Mouse (Mus musculus) brain, adult 2 months (tissue): ENCODE measurements around the gene Gm1113.

ENCODE experiments used
- DNase-seq: peaks from one replicate; pipeline ENCODE4 v3.0.0; 2011; ENCODE audit warnings: low read depth, low spot score

The Gm1113 gene

DNA sequence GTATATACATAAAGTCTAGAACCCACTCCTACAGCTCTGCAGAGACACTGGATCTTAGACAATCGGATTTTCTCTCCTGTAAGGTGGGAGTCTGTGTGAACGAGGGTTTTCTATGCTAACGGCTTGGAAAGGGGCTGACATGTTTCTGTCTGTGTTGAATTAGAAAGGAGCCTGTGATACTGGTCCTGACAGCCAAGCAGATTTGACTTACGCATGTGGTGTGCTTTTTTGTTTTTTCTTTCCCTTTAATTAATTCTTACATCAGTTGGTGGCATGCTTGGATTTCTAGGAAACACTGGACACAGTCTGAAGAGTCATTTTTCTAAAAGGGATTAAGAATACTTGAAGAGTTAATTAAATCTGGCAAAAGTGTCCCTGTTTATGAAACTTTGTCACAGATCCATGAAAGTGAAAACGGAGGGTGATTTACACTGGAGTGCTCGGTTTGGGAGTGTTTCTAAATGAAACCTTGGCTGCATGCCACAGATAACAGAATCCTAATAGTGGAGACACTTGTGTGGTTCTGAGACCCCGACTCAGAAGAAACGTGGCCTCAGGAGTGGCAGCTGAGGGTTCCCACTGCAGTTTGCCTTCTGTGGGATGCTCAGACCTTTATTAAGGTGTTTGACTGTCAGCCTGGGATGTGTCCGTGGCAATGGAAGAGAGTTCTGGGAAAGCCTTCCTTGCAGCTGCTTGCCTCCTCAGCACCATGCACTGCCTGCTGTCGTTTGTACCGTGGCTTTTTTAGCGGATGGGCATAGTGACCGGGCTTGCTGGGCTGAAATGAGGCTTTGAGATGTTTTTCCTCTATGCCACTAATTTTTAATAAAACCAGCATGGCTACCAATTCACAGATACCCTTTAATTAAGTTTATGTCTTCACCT is 35.8 kb downstream of the Gm1113 start:
- no peak for DNase-seq

GRCm38 (mm10) chr9:35479456-35479855 is 38.6 kb downstream of the Gm1113 start:
- DNase-seq, result peak; percentile 86

GRCm38 (mm10) chr9:35475394-35475793 is 42.7 kb downstream of the Gm1113 start:
- no peak for DNase-seq

GRCm38 (mm10) chr9:35474104-35474724 is 43.9 kb downstream of the Gm1113 start:
- peak; percentile 35 for DNase-seq

DNA sequence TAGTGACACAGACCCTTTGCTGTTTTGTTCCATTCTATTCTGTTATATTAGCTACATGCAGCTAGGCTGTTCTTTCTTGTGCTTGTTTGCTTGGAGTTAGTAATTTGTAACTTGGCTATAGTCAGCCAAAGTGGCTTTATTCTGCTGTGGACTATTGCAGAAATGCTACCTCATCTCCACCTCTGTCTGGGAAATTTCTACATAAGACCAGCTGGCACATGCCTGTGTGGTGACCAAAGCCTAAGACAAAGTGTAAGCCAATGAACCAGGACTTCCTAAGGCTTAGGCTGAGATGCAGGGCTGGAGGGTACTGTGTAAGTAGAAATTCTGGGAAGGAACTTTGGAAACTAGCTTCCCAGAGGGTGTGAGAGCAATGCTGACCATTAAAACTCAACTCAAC is 49.2 kb downstream of the Gm1113 start:
- no peak for DNase-seq

DNA sequence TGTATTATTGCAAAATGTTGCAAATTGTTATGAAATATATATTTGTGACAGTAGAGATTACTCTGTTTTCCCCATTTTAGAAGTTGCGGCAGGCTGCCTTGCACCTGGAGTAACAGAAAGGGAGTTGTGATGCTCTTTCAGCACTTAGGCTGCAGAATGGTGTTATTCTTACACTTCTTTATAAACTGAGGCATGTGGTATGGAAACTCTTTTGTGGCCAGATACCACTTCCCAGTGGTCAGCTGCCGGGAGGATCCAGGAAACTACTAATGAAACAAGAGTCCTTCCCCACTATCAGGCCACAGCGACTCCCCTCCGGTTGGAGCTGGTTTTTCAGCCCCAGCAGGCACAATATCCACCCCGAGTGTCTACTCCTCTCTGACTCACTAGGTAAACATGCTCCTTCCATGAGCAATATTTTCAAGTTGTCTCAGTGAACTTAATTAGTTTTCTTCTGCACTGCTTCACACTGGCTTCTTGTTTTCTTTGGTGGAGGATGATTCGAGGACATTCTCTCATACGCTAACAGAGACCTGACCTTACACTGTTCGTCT is 50.7 kb downstream of the Gm1113 start:
- no peak for DNase-seq

- DNase-seq, result no peak
Observed at GRCm38 (mm10) chr9:35459594-35459993, 58.5 kb downstream of the Gm1113 start.
